Mouse (Mus musculus): ENCODE measurements around the gene Sept9. TPM values are rescaled to one million over a fixed set of nuclear protein-coding genes. Genes with fewer than 3 reads are reported as not detected.

The Sept9 gene
- 29.0 and 33.4 TPM in 2 replicates for total RNA-seq (2015; ENCODE audit: low replicate concordance)
- 31.9 and 35.1 TPM in 2 replicates for total RNA-seq (2017; ENCODE audit: low replicate concordance)

DNA sequence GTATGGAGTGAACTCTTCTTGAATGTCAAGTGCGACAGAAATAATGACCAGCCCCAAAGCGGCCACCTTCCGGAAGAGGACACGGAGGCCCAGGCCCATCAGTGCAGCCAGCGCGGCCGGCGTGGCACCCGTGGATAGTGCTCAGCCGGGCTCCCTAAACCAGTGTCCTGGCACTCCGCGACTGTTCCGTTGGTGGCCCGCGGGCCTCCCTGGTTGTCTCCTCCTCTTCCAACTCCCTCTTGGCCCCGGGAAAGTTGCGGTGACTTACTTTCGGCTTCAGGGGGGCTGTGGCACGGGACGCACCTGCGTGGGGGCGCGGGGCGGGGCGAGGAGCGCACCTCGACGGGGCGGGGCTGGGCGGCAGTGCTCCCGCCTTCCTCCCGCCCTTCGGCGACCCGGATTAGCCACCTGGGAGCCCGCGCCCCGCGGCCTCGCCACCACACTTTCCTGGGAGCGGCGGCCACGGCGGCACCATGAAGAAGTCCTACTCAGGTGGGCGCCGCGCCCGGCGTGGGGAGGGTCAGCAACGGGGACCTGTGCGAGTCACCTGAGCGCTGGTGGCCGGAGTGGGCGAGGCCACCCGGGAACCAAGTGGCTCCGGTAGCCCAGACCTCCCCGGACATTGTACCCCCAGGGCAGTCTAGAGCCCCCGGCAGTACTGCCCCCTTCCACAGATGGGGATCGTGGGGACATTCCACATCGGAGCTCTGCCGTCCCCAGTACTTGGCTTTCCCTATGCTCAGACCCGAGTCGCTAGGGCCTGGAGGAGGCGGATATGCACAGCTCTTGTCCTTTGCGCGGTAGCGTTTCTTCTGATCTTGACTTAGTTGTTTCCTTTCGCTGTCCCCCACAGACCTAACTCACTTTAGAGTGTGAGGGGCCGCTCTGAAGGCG is at the start of gene Sept9:
Sept9 (plus strand) TSS at position 380 of the 894 bp plus-strand sequence.
- no peak for ATAC-seq (replicated peaks; ENCODE audit: low FRiP score, poor library complexity, severe bottlenecking)

DNA sequence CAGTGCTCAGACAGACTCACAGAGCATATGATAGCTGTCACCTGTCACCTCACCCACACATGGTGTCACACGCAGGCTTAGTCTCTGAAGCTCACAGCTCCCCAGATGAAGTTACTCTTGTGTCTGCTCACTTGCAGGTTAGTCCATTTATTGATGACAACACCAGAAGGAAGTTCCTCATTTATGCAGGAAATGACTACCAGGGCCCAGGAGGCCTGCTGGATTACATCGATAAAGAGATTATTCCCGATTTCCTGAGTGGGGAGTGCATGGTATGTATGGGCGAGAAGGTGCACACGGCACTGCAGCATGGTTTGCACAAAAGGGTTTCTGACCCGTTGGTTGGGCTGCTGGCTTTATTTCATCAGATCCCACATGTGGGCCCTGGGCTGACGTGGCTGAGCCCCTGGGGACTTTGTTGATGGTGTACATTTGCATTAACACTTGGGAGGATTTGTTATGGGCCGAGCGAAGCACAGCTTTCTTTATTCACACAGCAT is 48.9 kb upstream of the Sept9 start:
- ATAC-seq (replicated peaks; ENCODE audit: low FRiP score, poor library complexity, severe bottlenecking) = no peak

DNA sequence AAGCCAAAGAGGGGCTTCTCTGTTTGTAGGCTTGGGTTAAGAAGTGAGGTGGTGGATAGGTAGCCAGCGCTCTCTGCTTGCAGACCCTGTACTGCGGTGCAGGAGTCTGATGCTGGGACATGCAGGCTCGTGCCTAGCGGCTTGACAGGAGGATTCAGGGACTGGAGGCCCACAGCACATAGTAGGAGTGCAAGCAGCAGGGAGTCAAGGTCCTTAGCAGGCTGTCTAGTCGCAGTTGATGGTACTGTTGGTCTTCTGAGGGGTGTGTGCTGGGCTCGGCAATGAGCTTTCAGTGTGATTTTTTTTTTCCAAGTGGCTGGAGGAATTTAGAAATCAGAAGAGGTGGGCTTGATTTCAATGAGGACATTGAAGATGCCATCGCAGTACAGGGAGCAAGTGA is 48.0 kb upstream of the Sept9 start:
- no peak for ATAC-seq (replicated peaks; ENCODE audit: low FRiP score, poor library complexity, severe bottlenecking)

DNA sequence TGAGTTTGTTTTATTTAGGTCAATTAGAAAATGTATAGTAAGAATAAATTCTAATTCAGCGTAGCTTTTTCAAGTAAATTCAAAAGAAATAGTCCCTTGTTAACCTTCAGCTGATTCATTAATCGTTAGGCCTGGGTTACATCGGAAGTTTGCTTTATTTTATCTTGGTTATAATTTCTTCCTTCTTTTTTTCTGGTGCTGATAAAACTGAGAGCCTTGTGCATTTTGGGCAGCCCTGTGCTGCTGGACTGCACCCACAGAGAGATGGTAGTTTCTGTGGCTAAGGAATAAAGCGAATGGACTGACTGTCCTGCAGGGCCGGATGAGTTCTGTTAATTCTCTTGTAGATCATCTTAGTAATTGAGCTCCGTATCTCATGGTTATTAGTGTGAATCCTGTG is 46.9 kb upstream of the Sept9 start:
- ATAC-seq (replicated peaks; ENCODE audit: low FRiP score, poor library complexity, severe bottlenecking) = no peak

DNA sequence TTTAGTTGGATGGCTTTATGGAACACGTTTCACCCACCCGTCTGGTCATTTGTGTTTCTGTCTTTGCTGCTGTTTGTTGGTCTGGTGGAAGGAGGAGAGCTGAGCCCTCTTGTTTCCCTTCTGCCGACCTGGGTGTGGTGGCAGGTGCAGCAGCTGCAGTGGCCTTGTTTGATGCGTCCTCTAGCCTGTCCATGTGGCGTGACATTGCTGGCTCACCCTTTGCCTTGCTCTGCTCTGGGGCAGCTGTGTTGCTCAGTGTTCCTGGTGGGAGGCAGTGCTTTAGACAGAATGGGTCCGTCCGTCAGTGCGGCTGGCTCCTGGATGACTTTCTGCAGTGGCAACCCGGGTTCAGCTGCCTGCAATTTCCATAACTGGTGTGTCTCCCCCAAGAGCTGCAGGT is 45.9 kb upstream of the Sept9 start:
- ATAC-seq (replicated peaks; ENCODE audit: low FRiP score, poor library complexity, severe bottlenecking) = no peak

DNA sequence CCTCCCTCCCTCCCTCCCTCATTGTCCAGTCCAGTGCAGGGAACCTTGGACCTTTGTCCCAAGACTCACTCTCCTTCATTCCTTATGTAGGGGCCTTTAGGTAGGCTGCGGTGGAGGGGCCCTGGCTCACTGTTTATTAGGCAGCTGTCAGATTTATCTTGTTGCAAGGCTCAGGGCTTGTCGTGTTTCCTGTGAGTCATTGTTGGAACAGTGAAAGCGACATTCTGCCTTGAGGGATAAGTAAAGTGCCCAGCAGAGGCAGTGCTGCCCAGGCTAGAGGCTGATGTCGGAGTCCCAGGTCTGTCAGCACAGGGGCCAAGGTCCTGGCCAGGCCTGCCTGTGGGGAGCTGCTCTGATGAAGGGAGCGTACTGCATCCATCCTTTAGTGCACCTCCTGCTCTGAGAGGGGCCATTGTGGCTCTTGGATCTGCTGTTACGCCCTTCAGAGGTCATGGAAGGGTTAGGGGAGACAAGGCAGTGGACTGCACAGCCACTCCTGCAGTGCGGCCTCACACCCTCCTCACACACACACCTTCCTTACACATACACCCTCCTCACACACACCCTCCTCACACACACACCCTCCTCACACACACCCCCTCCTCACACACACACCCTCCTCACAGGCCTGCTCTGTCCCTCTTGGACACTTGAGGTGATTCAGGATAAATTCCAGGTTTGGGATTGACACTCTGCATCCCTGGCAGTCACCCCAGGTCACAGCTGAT is 45.2 kb upstream of the Sept9 start:
- ATAC-seq (replicated peaks; ENCODE audit: low FRiP score, poor library complexity, severe bottlenecking) = no peak

DNA sequence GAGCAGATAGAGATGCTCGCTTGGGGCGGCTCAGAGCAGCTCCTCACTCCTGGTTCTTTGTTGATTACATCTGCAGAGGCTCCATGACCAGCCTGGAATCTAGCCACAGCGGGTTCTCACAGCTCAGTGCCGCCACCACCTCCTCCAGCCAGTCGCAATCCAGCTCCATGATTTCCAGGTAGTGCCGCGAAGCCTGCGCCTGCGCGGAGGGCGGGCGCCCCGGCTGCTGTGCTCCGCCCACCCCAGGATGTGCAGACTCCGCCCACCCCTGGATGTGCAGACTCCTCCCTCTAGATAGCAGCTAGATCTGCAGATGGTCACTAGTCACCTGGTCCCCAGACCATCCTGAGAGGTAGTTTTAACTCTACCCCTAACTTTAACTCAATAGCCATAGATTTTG is 42.7 kb upstream of the Sept9 start:
- ATAC-seq (replicated peaks; ENCODE audit: low FRiP score, poor library complexity, severe bottlenecking) = no peak

DNA sequence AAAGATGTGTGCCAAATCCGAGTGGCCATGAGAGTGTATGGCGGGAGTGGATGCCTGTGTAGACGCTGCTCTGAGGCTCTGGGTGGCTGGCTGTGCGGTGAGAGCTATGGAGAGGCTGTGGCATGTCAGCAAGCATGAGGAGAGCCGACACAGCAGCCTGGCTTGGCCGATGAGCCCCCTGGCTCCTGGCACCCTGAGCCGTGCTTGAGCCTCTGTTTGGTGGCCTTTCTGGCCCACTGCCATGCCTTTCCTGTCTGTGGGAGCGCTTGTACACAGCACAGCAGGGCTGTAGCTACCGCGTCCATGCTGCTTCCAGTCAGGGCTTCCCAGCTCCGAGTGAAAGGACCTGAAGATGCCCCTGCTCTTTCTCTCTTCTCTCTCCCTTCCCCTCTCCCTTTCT is 41.1 kb upstream of the Sept9 start:
- ATAC-seq (replicated peaks; ENCODE audit: low FRiP score, poor library complexity, severe bottlenecking) = no peak

DNA sequence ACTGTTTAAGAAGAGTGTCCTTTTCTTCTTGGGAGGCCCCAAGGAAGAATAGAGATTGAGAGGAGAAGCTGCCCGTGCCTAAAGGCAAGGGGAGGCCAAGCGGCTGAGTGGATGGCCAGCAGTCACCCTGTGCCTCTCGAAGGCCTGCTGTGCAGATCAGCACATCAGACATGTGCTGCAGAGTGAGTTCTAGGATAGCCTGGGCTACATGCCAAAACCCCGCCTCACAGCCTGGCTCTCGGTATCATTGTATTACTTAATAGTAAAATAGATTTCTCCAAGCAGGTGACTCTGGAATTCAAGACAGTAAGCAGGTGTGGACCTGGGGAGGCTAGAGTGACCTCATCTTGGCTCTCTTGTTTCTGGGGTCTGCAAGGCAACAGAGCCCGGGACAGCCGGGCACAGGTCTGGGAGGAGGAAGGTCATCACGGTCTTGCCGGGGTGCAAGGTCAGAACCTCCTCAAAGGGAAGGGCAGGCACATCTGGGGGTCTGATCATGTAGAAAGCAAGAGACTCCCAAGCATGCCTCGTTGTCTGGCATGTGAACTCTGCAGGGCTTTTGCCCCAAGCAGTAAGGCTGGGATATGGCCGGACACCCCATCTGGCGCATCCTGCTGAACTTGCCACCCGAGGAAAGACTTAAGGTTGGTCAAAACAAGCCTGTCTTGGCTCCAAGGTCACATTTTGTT is 40.1 kb upstream of the Sept9 start:
- no peak for ATAC-seq (replicated peaks; ENCODE audit: low FRiP score, poor library complexity, severe bottlenecking)

DNA sequence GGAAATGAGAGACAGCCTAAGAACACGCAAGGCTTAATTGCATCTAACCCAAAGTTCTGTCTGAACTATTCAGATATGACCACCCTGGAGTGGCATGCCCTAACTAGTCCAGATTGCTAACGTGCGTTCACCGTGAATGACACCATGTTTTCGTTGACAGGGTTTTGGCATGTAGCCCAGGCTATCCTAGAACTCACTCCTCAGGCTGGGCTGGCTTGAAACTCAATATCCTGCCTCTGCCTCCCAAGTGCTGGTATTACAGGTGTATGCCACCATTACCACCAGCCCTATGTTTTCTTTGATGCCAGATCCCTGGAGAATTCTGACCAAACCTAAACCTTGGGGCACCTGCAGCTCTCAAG is 39.5 kb upstream of the Sept9 start:
- no peak for ATAC-seq (replicated peaks; ENCODE audit: low FRiP score, poor library complexity, severe bottlenecking)

DNA sequence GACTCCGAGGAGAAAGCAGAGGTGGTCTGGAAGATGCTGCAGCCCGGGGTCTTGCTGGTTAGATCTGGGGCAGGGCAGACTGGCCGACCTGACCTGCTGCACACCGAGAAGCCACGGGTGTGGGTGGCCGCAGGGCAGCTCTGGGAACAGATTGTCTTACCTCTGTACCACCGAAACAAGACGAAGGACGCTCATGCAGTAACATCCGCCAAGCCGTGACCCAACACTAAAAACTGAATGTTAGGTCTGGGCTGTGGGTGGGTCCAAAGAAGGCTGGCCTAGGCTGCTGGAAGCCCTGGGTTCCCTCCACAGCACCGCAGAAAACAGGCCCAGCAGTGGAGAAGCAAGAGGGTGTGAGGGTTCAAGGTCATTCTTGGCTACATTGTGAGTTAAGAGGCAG is 38.7 kb upstream of the Sept9 start:
- ATAC-seq (replicated peaks; ENCODE audit: low FRiP score, poor library complexity, severe bottlenecking) = no peak

DNA sequence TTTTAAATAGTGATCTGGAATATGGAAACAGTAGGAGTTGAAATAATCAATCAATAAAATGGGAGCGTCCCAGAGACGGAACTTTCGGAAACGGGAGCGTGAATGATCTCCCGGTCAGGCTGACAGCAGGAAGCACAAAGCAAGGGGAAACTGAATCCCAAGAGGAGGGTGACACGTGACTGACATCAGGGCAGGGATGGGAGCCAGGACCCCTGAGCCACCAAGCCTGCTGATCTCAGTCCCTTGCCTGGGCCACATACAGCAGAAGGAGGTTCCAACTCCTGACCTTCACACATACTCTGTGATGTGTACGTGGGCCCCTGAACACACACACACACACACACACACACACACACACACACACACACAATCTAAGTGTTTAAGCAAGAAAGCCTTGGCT is 37.9 kb upstream of the Sept9 start:
- ATAC-seq (replicated peaks; ENCODE audit: low FRiP score, poor library complexity, severe bottlenecking) = no peak

DNA sequence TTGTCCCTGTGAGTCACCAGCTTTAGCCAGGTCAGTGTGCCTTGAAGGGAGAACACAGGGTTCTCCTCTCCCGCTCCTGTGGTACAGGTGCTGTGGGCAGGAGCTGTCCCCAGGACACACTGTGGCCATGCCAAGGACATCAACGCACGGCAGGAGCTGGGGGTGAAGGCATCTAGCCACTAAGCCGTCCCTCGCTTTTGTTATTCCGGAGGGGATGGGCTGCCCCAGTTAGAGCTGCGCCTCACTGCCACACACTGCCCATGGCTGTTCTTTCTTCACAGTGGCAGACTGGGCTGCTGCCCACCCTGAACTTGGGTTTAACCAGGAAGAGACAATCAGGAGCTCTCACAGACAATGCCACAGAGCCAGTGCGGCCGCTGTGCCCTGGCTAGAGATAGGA is 36.4 kb upstream of the Sept9 start:
- no peak for ATAC-seq (replicated peaks; ENCODE audit: low FRiP score, poor library complexity, severe bottlenecking)

DNA sequence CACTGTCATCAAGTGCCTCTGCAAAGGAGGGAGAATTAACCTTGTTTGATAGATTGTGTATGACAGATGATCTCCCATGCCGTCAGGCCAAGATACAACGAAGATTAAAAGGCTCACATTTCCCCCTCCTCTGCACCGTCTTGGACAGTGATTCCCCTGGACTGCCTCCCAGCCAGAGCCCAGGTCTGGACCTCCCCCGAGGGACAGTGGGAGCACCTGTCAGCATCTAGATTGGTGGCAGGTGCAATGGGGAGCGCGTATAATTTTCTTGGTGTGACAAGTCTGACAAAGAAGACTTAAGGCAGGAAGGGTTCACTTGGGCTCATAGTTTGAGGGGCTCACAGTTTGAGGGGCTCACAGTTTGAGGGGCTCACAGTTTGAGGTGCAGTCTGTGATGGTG is 35.7 kb upstream of the Sept9 start:
- no peak for ATAC-seq (replicated peaks; ENCODE audit: low FRiP score, poor library complexity, severe bottlenecking)

DNA sequence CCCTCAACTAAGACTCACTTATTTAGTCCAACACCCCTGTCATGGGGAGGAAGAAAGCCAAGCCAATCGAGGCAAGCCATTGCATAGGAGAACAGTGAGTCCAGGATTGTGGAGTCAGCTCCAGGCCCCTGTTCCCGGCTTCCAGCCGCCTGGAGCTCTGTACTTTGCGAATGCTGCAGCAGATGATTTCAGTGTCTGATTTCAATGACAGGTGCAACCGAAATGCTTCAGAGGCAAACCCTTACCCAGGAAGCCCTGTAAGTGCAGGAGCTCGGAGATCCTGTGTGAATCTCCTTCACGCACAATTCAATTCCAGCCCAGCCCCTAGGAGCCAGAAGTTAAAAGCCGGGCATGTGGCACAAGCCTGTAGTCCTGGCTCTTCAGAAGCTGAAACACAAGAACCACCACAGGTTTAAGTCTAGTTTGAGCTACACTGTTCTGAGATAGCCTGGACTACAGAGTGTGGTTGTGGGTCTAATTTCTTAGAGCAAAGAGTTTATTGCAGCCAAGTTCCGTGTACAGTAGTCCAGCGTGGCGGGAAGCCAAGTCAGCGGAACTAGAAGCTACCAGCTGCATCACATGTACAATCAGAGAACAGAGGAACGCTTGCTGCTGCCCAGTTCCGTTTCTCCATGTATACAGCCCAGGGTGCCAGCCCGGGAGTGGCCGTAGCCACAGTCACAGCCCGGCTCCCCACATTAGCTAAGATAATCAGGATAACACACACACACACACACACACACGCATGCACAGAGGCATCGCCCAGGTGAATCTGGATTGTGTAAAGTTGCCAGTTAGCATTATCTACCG is 31.0 kb upstream of the Sept9 start:
- ATAC-seq (replicated peaks; ENCODE audit: low FRiP score, poor library complexity, severe bottlenecking) = no peak

DNA sequence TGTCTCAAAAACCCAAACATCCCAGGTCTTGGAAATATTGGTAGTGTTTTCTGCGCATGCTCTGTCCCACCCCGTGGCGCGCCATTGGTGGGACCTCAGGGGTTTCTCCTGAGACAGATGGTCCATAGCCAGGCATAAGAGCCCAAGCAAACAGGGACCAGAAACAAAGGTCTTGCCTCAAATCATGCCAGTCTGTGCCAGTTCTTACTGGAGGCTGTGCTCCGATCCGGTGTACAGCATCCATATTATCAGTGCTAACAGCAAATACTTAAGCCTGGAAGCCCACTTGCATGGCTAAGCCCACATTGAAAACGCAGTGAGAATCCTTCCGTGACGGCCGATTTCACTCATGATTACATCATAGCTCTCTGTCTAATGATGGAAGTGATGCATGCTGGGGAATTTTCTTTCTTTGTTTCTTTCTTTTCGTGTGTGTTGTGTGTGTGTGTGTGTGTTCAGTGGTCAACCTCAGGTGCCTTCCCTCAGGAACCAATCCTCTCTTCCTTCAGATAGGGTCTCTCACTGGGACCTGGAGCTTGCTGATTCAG is 30.3 kb upstream of the Sept9 start:
- no peak for ATAC-seq (replicated peaks; ENCODE audit: low FRiP score, poor library complexity, severe bottlenecking)

DNA sequence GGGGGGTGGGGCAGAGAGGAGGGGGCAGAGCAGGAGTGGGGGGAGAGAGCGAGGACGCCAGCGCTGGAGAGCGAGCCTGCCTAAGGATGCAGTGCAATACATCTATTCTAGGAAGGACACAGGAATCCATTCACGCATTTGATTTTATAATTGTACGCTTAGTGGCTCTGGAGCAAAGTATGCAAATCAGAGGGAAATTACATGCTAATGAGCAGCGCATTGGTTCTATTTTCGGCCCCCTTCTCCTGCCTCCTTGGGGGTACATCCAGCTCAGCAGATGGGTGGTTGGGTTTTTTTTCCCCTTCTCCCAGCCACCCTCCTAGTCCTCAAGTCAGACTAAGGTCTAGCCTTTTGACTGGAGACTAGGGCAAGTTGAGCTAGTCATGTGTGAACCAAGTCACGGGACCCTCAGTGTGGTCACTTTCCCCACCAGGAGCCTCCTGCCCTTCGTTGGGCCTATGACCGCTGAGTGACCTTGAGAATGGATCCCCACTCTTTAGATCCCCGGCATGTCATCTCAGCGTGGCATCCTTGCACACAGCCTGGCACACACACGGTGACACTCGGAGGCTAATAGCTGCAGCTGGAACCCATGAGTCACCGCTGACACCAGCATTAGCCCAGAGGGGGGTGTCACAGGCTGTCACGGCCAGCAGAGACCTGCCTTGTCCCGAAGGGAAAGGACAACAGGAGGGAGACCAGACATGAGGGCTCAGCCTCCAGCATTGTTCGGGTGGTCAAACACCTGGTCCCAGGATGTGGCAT is 29.5 kb upstream of the Sept9 start:
- ATAC-seq (replicated peaks; ENCODE audit: low FRiP score, poor library complexity, severe bottlenecking) = no peak

DNA sequence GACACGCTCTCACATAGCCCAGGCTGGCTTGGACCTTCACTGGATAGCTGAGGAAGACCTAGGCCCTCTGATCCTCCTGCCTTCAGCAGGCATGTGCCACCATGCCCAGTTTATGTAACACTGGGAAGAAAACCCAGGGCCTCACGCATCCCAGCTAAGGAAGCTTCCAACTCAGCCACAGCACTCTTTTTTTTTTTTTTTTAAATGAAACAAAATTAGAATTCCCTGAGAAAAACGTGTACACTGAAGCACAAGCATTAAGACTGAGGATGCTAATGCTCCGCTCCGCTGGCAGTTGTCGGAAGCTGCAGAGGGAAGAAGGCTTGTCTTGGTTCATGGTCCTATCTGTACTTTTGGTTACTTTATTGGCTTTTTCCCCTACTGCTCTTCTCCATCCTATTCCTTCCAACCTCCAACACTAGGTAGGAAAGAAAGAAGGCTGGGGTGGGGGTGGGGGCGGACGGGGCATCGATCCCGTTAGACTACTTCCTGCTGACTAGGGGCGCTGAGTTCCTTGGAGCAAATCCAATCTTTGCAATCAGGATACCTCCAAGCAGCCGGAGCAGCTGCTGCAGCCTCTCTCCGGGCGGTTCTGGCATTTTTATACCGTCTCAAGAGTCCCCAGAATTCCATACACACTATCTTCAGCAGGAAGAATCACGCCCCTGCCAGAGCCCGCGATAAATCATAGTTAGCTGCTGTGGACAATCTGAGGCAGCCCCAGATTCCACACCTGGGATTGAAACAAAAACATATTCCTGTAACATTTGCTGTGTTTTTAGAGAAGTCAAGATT is 25.2 kb upstream of the Sept9 start:
- no peak for ATAC-seq (replicated peaks; ENCODE audit: low FRiP score, poor library complexity, severe bottlenecking)

Data from erythroblast, adult 5-6 weeks (primary cell).